Mouse (Mus musculus) limb, embryonic 10.5 days (tissue): ENCODE results near the gene Eif4h. TPM values are rescaled to one million over a fixed set of nuclear protein-coding genes. Genes with fewer than 3 reads are reported as not detected.
"Not testable (repeated sequence)": the region's sequence is repeated elsewhere in the genome, so short reads cannot be mapped to it uniquely, and the experiment has no call there.

ENCODE experiments used
- DNase-seq: peaks from one replicate; pipeline ENCODE4 v3.0.0-alpha.2; 2017; ENCODE audit warnings: low spot score
- H3K27ac ChIP-seq: fragments of 300-500 bp; sonication (generic); 2 replicates; pipeline ENCODE4 v1.5.1; 2016; ENCODE audit warnings: mild to moderate bottlenecking
- H3K27me3 ChIP-seq: fragments of 300-500 bp; sonication (generic); 2 replicates; pipeline ENCODE4 v1.6.1; 2016; ENCODE audit warnings: low read depth, mild to moderate bottlenecking; ENCODE audit not compliant: poor library complexity, severe bottlenecking
- H3K36me3 ChIP-seq: fragments of 300-500 bp; sonication (generic); 2 replicates; pipeline ENCODE4 v1.6.1; 2016; ENCODE audit warnings: mild to moderate bottlenecking, moderate library complexity
- H3K4me1 ChIP-seq: fragments of 300-500 bp; sonication (generic); 2 replicates; pipeline ENCODE4 v1.6.1; 2016
- H3K4me3 ChIP-seq: fragments of 300-500 bp; sonication (generic); 2 replicates; pipeline ENCODE4 v1.5.1; 2016; ENCODE audit warnings: mild to moderate bottlenecking, moderate library complexity
- H3K9me3 ChIP-seq: fragments of 300-500 bp; sonication (generic); replicated peaks from 2 replicates; pipeline ENCODE4 v1.6.1; 2016; ENCODE audit warnings: mild to moderate bottlenecking
- WGBS: fragments of 180-500 bp; shearing (Covaris S2); methylation state at CpG from one replicate; pipeline ENCODE4 v1.1.7; 2016; 5-methylcytosine and 5-hydroxymethylcytosine counted together
- polyA plus RNA-seq: library from polyadenylated mRNA; unstranded; fragments of >200 nt; fragmentation: Nextera tagmentation; extraction: Ambion mirVana; gene quantifications from 2 replicates; pipeline ENCODE4 v1.2.1, GENCODE M21; 2016

Eif4h gene
- polyA plus RNA-seq, 1 experiment from 2014 or later: 664 TPM

- Histone ChIP-seq H3K4me1 (peaks cover 22% of the 10 kb centered on the region), H3K4me3 (no peak overlapping the region), H3K27me3 (no peaks in the 10 kb centered on the region), H3K27ac (peak overlapping the region; percentile 83), H3K9me3 (no peaks in the 10 kb centered on the region), H3K36me3 (peaks cover 14% of the 10 kb centered on the region)
- no peak for DNase-seq
- 73% methylated on average over 5 of the region's 5 CpGs for WGBS
Measured at GRCm38 (mm10) chr5:134674977-134675376, 35.7 kb upstream of the Eif4h start.

DNA sequence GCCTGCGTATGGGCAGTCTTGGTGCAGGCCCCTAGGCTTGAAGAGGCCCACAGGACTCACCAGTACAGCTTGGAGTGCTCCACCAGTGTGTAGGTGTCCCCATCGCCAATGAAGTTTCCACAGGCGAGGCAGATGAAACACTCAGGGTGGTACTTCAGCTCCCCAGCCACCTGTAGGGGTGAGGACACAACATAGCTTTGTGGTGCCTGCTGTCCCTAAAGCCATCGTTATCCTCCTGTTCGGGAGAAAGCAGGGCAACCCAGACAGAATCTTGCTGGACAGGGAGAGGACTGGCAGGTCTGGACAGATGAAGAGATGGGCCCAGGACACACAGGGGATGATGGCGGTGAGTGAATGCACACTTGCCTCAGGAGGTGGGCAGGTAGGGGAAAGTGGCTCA lies 33.3 kb upstream of the Eif4h start:
- 92% methylated on average over 6 of the region's 6 CpGs for WGBS
- Histone ChIP-seq H3K27ac (no peak overlapping the region), H3K36me3 (peaks cover 22% of the 10 kb centered on the region), H3K9me3 (no peaks in the 10 kb centered on the region), H3K4me1 (peaks cover 27% of the 10 kb centered on the region), H3K27me3 (no peaks in the 10 kb centered on the region), H3K4me3 (no peak overlapping the region)
- DNase-seq: no peak

DNA sequence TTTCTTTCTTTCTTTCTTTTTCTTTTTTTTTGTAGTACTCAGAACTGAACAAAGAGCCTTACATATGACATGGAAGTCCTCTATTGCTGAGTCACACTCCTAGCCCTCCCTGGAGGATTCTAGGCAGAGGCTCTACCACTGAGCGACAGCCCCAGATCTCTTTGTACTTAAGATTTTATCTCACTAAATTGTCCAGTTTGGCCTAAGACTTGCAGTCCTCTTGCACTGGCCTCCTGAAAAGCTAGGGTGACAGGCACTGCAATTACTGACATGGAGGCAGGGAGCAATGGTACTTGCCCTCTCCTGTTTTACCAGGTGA lies 32.9 kb upstream of the Eif4h start:
- Histone ChIP-seq H3K27me3 (no peaks in the 10 kb centered on the region), H3K27ac (no peak overlapping the region), H3K4me3 (no peak overlapping the region), H3K9me3 (no peaks in the 10 kb centered on the region), H3K4me1 (peaks cover 26% of the 10 kb centered on the region), H3K36me3 (peaks cover 22% of the 10 kb centered on the region)
- WGBS: 89% methylated on average over 1 of the region's 1 CpGs
- DNase-seq: no peak

DNA sequence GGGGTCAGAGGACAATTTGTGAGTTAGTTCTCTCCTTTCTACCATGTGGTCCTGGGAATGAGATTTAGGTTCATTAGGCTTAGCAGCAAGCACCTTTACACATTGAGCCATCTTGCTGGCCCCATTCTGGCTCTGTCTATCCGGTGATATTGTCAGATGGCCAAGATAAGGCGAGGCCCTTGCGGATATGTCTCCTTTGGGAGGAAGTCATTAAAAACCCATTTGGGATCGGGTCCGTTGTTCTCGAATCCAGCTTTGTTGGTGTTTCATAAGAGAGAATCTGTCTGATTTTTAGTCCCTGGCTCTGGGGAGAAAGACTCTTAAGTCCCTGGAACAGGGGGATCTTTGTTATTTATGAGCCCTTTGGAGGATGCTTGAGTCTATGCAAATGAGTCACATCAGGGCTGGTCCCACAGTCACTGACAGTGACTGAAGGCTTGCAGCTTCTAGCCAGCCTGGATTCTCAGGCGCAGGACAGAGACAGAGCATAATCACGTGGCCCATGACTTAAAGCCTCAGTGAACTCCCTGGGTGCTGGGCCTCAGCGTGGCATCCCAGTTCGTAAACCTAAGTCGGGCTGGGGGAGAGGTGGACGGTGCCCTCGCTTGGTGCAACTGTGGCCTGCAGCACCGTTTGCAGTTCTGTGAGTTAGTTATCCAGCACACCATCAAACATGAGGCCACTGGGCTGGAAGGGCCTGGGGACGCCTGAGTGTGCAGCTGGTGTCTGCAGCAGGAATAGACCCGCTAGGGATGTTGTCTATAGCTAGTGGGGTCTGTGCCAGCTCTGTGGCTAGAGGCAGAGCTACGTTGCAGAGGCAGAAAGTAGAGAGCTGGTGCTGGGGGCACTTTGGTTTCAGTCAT lies 32.3 kb upstream of the Eif4h start:
- Histone ChIP-seq H3K4me3 (no peak overlapping the region), H3K4me1 (peaks cover 20% of the 10 kb centered on the region), H3K27ac (no peak overlapping the region), H3K27me3 (no peaks in the 10 kb centered on the region), H3K9me3 (no peaks in the 10 kb centered on the region), H3K36me3 (peaks cover 25% of the 10 kb centered on the region)
- WGBS: 79% methylated on average over 17 of the region's 17 CpGs
- DNase-seq: no peak

DNA sequence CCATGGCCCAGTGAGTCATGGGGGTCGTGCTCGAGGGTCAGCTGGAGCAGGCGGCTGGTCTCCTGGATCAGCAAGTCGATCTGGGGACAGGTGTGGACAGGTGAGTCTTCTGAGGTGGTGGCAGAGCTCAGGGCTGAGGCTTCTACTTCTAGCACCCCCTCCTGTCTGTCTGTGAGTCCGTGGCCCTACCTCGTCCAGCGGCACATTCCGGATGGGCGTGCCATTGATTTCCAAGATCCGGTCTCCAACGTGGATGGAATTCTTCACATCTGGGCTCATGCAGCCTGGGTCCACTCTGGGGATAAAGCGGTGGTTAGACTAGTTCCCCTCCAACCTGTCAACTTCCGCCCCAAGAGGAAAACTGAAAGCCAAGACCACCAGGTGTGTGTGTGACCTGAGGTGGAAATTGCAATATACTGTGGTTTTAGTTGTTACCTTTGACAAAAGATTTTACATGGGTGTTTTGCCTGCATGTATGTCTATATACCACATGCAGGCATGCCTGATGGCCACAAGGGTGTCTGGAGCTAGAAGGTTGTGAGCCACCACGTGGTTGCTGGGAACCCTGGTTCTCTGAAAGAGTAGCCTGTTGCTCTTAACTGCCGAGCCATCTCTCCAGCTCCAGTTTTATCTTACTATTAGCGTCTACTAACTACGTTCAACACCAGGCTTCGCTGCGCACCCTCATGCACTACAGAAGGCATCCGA lies 29.9 kb upstream of the Eif4h start:
- Histone ChIP-seq H3K4me1 (peaks cover 5% of the 10 kb centered on the region), H3K27ac (no peak overlapping the region), H3K27me3 (no peaks in the 10 kb centered on the region), H3K9me3 (no peaks in the 10 kb centered on the region), H3K36me3 (peaks cover 47% of the 10 kb centered on the region), H3K4me3 (no peak overlapping the region)
- WGBS: 84% methylated on average over 20 of the region's 20 CpGs
- no peak for DNase-seq

DNA sequence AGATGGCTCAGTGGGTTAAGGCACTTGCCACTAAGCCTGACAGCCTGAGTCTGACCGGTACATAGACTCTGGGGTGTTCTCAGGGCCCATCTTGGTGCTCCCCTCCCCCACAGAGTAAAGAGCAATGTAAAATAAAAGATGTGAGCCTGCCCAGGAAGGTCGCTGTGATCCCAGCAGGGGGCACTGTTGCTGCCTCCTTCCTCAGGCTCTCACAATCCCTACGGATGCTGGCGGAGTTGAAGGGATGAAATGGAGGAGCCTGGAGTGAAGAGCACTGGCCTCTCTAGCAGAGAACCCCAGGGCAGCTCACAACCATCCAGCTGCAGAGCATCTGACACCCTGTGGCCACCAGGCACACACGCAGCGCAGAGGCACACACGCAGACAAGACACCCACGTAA lies 29.2 kb upstream of the Eif4h start:
- peaks cover 5% of the 10 kb centered on the region for H3K4me1 ChIP-seq
- peak; percentile 62 for DNase-seq
- H3K4me3 ChIP-seq: no peak overlapping the region
- H3K36me3 ChIP-seq: peaks cover 54% of the 10 kb centered on the region
- no peaks in the 10 kb centered on the region for H3K9me3 ChIP-seq
- WGBS: 32% methylated on average over 8 of the region's 8 CpGs
- 0 out of 2 replicates have a peak overlapping the region, but pooled peaks have one; percentile 44 for H3K27ac ChIP-seq
- no peaks in the 10 kb centered on the region for H3K27me3 ChIP-seq

- Histone ChIP-seq H3K9me3 (no peaks in the 10 kb centered on the region), H3K27ac (0 out of 2 replicates have a peak overlapping the region, but pooled peaks have one; percentile 20), H3K27me3 (no peaks in the 10 kb centered on the region), H3K4me3 (no peak overlapping the region), H3K4me1 (no peaks in the 10 kb centered on the region), H3K36me3 (peaks cover 38% of the 10 kb centered on the region)
- DNase-seq: no peak
- 67% methylated on average over 4 of the region's 4 CpGs for WGBS
Measured at GRCm38 (mm10) chr5:134656708-134657107, 17.4 kb upstream of the Eif4h start.

GRCm38 (mm10) chr5:134652015-134652414 lies 12.7 kb upstream of the Eif4h start:
- Histone ChIP-seq H3K4me1 (no peaks in the 10 kb centered on the region), H3K27ac (no peak overlapping the region), H3K36me3 (peaks cover 5% of the 10 kb centered on the region; the same call in 1 of the 2 replicates), H3K27me3 (no peaks in the 10 kb centered on the region), H3K9me3 (no peaks in the 10 kb centered on the region), H3K4me3 (no peak overlapping the region)
- DNase-seq: no peak
- WGBS: 43% methylated on average over 7 of the region's 7 CpGs

DNA sequence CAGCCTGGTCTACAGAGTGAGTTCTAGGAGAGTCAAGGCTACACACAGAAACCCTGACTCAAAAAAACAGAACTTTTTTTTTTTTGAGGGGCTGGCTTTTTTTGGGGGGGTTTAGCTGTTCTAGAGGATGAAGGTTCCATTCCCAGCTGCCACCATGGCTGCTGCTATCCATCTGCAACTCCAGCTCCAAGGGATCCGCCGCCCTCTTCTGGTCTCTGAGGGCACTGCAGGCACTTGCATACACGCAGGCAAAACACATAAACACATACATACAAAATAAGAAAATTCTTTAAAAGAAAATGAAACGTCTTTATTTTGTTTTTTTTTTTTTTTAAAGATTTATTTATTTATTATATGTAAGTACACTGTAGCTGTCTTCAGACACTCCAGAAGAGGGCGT lies 11.6 kb upstream of the Eif4h start:
- Histone ChIP-seq H3K27ac (no peak overlapping the region), H3K4me3 (no peak overlapping the region), H3K36me3 (no peaks in the 10 kb centered on the region), H3K4me1 (no peaks in the 10 kb centered on the region), H3K27me3 (no peaks in the 10 kb centered on the region), H3K9me3 (no peaks in the 10 kb centered on the region)
- peak; percentile 41 for DNase-seq
- WGBS: 47% methylated on average over 4 of the region's 5 CpGs

DNA sequence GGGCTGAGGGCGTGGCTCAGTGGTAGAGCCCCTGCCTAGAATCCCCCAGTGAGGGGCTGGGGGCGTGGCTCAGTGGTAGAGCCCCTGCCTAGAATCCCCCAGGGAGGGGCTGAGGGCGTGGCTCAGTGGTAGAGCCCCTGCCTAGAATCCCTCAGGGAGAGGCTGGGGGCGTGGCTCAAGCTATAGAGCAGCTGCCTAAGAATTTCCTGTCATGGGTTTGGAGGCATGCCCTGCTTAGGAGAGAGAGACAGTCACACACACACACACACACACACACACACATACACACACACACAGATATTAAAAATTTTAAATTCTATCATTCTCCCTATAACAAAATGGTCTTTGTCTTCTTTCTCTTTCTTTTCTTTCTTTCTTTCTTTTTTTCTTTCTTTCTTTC lies 9.7 kb upstream of the Eif4h start:
- H3K4me1 ChIP-seq, H3K27ac ChIP-seq, H3K4me3 ChIP-seq, H3K27me3 ChIP-seq, H3K36me3 ChIP-seq, DNase-seq, H3K9me3 ChIP-seq: not testable (repeated sequence)
- 72% methylated on average over 4 of the region's 4 CpGs for WGBS

- no peak overlapping the region for H3K4me3 ChIP-seq
- DNase-seq: no peak
- no peaks in the 10 kb centered on the region for H3K36me3 ChIP-seq
- no peaks in the 10 kb centered on the region for H3K9me3 ChIP-seq
- no peaks in the 10 kb centered on the region for H3K27me3 ChIP-seq
- no peak overlapping the region for H3K27ac ChIP-seq
- no peaks in the 10 kb centered on the region for H3K4me1 ChIP-seq
- 80% methylated on average over 2 of the region's 2 CpGs for WGBS
Measured at GRCm38 (mm10) chr5:134647394-134647793, 8.1 kb upstream of the Eif4h start.

DNA sequence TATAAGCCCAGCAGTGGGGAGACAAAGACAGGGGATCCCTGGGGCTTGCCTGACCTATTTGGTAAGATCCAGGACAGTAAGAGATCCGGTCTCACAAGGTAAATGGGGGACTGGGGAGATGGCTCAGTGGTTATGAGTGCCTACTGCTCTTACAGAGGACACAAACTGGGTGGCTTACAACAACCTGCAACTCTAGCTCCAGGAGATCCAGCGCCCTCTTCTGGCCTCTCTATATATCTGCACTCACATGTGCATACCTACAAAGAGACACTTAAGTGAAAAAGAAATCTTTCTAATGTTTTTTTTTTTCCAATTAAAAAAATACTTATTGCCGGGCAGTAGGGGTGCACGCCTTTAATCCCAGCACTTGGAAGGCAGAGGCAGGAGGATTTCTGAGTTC lies 7.2 kb upstream of the Eif4h start:
- Histone ChIP-seq H3K4me1 (no peaks in the 10 kb centered on the region), H3K9me3 (no peaks in the 10 kb centered on the region), H3K4me3 (no peak overlapping the region), H3K27ac (no peak overlapping the region), H3K27me3 (no peaks in the 10 kb centered on the region), H3K36me3 (no peaks in the 10 kb centered on the region)
- 70% methylated on average over 4 of the region's 4 CpGs for WGBS
- no peak for DNase-seq

DNA sequence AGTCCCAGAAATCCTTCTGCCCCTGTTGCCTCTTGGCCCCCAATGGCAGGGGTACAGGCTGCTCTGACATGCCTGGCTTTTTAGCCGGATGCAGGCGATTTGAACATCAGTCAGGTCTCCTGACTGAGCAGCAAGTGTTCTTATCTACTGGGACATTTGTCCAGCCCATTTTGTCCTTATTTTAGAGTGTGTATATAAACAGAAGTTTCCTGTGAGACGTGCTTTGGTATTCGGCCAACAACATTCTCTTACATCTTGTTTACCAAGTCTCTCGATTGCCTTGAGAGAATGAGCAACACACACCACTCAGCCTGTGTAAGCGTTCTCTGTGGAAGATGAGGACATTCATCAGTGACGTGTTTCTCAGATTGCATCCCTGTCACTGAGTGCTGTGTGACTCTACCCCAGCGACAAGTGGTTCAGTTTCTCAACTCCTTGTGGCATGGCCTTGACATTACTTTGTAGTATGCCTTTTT lies 5.4 kb upstream of the Eif4h start:
- 71% methylated on average over 8 of the region's 8 CpGs for WGBS
- no peak overlapping the region for H3K4me3 ChIP-seq
- no peak overlapping the region for H3K27ac ChIP-seq
- H3K27me3 ChIP-seq: no peaks in the 10 kb centered on the region
- no peaks in the 10 kb centered on the region for H3K9me3 ChIP-seq
- no peaks in the 10 kb centered on the region for H3K36me3 ChIP-seq
- peaks cover 2% of the 10 kb centered on the region for H3K4me1 ChIP-seq
- DNase-seq: no peak
